Mouse (Mus musculus) midbrain, embryonic 14.5 days (tissue): Measurements from ENCODE around the gene Olfr38. TPM values are rescaled to one million over a fixed set of nuclear protein-coding genes. Genes with fewer than 3 reads are reported as not detected.

Source experiments
- ATAC-seq: fragments of 200-750 bp; cut with Nextera tagmentation; 2 replicates; pipeline ENCODE4 v1.8.0; 2017; ENCODE audit warnings: moderate number of reproducible peaks, moderate library complexity; ENCODE audit not compliant: low FRiP score, low TSS enrichment
- DNase-seq: peaks from one replicate; pipeline ENCODE4 v3.0.0-alpha.2; 2015
- H3K27ac ChIP-seq: fragments of 300-500 bp; sonication (generic); replicated peaks from 2 replicates; pipeline ENCODE4 v1.5.1; 2014; ENCODE audit warnings: mild to moderate bottlenecking, low read depth, low read length, moderate library complexity
- H3K27me3 ChIP-seq: fragments of 300-500 bp; sonication (generic); 2 replicates; pipeline ENCODE4 v1.6.1; 2014; ENCODE audit warnings: low read length, control low read depth, mixed read lengths; ENCODE audit not compliant: control insufficient read depth, insufficient read depth
- H3K36me3 ChIP-seq: fragments of 300-500 bp; sonication (generic); 2 replicates; pipeline ENCODE4 v1.6.1; 2014; ENCODE audit warnings: low read length, control low read depth; ENCODE audit not compliant: control insufficient read depth, insufficient read depth
- H3K4me1 ChIP-seq: fragments of 300-500 bp; sonication (generic); 2 replicates; pipeline ENCODE4 v1.6.1; 2014; ENCODE audit warnings: mild to moderate bottlenecking, antibody characterized with exemption, low read length, control low read depth; ENCODE audit not compliant: control insufficient read depth, insufficient read depth
- H3K4me2 ChIP-seq: fragments of 300-500 bp; sonication (generic); 2 replicates; pipeline ENCODE4 v1.6.1; 2014; ENCODE audit warnings: mild to moderate bottlenecking, low read length, moderate library complexity
- H3K4me3 ChIP-seq: fragments of 300-500 bp; sonication (generic); replicated peaks from 2 replicates; pipeline ENCODE4 v1.5.1; 2014; ENCODE audit warnings: low read depth, low read length
- H3K9ac ChIP-seq: fragments of 300-500 bp; sonication (generic); replicated peaks from 2 replicates; pipeline ENCODE4 v1.6.1; 2014; ENCODE audit warnings: mild to moderate bottlenecking, low read length, moderate library complexity
- H3K9me3 ChIP-seq: fragments of 300-500 bp; sonication (generic); 2 replicates; pipeline ENCODE4 v1.6.1; 2016; ENCODE audit warnings: low read length, control low read depth, mixed read lengths; ENCODE audit not compliant: control insufficient read depth
- WGBS: fragments of 180-500 bp; shearing (Covaris S2); extraction: QIAGEN DNeasy Blood & Tissue Kit; methylation state at CpG from one replicate; pipeline ENCODE4 v1.1.7; 2014; 5-methylcytosine and 5-hydroxymethylcytosine counted together
- polyA plus RNA-seq: library from polyadenylated mRNA; unstranded; fragments of >200 nt; fragmentation: Nextera tagmentation; extraction: Ambion mirVana; gene quantifications from 2 replicates; pipeline ENCODE4 v1.2.1, GENCODE M21; 2014

Gene Olfr38
- polyA plus RNA-seq, 1 experiment from 2014 or later: not detected

GRCm38 (mm10) chr6:42790247-42790948 is 34.2 kb downstream of the Olfr38 start:
- 45% methylated on average over 4 of the region's 4 CpGs for WGBS
- DNase-seq: peak; percentile 2
- H3K27ac ChIP-seq: peak overlapping the region; percentile 60

GRCm38 (mm10) chr6:42790949-42791556 is 34.8 kb downstream of the Olfr38 start:
- H3K4me3 ChIP-seq: no peak overlapping the region
- H3K27me3 ChIP-seq: no peaks in the 10 kb centered on the region
- DNase-seq (peak; percentile 64), ATAC-seq (peak; percentile 46; the same call in 1 of the 2 replicates)
- H3K36me3 ChIP-seq: no peaks in the 10 kb centered on the region
- H3K27ac ChIP-seq: peak overlapping the region; percentile 60; the same call in 1 of the 2 replicates
- H3K9me3 ChIP-seq: no peaks in the 10 kb centered on the region
- no peaks in the 10 kb centered on the region for H3K4me1 ChIP-seq
- no peak overlapping the region for H3K9ac ChIP-seq
- 59% methylated on average over 9 of the region's 9 CpGs for WGBS
- peak overlapping the region; percentile 6; the same call in 1 of the 2 replicates for H3K4me2 ChIP-seq

More at GRCm38 (mm10) chr6:42790247-42790948, 34.2 kb downstream of the Olfr38 start:
- Histone ChIP-seq H3K9ac (no peak overlapping the region), H3K4me3 (no peak overlapping the region), H3K4me1 (no peaks in the 10 kb centered on the region), H3K27me3 (no peaks in the 10 kb centered on the region), H3K9me3 (no peaks in the 10 kb centered on the region), H3K4me2 (no peak overlapping the region), H3K36me3 (no peaks in the 10 kb centered on the region)
- peak; percentile 51; the same call in 1 of the 2 replicates for ATAC-seq

GRCm38 (mm10) chr6:42794982-42795381 is 38.8 kb downstream of the Olfr38 start:
- ATAC-seq (no peak), DNase-seq (no peak)
- no peak overlapping the region for H3K9ac ChIP-seq
- H3K4me3 ChIP-seq: no peak overlapping the region
- H3K36me3 ChIP-seq: no peaks in the 10 kb centered on the region
- H3K4me1 ChIP-seq: no peaks in the 10 kb centered on the region
- WGBS: 88% methylated on average over 3 of the region's 3 CpGs
- H3K27me3 ChIP-seq: no peaks in the 10 kb centered on the region
- no peak overlapping the region for H3K27ac ChIP-seq
- H3K9me3 ChIP-seq: no peaks in the 10 kb centered on the region
- H3K4me2 ChIP-seq: no peak overlapping the region

GRCm38 (mm10) chr6:42811639-42812038 is 55.4 kb downstream of the Olfr38 start, which contains the start of gene Olfr450:
Gene Olfr450, plus strand, starts transcription at chr6:42811939.
- WGBS: 91% methylated on average over 1 of the region's 1 CpGs
- ATAC-seq: no peak

More at GRCm38 (mm10) chr6:42811639-42812038, 55.4 kb downstream of the Olfr38 start, which contains the start of gene Olfr450:
- Histone ChIP-seq H3K9ac (no peak within 1 kb of the TSS), H3K27me3 (no peaks in the 10 kb centered on the region), H3K9me3 (no peaks in the 10 kb centered on the region), H3K4me1 (no peaks in the 10 kb centered on the region), H3K27ac (no peak within 1 kb of the TSS), H3K36me3 (no peaks in the 10 kb centered on the region), H3K4me3 (no peak within 1 kb of the TSS), H3K4me2 (no peak within 1 kb of the TSS)
- DNase-seq: no peak

Other genes starting within 250 kb of the Olfr38 start
- gene Olfr455, start 208.8 kb upstream of the Olfr38 start, polyA plus RNA-seq: not detected in 2 replicates
- not detected in 2 replicates for gene Tcaf3, start 158.7 kb upstream of the Olfr38 start, polyA plus RNA-seq
- 0.46 and 0.93 TPM in 2 replicates for gene Tcaf2, start 111.2 kb upstream of the Olfr38 start, polyA plus RNA-seq
- gene Tcaf1, start 46.3 kb upstream of the Olfr38 start, polyA plus RNA-seq: 199 and 236 TPM in 2 replicates
- not detected in 2 replicates for gene Olfr453, start 17.0 kb upstream of the Olfr38 start, polyA plus RNA-seq
- gene Olfr452, start 28.7 kb downstream of the Olfr38 start, polyA plus RNA-seq: not detected in 2 replicates
- gene Olfr450, start 55.5 kb downstream of the Olfr38 start, polyA plus RNA-seq: not detected in 2 replicates
- not detected in 2 replicates for gene Olfr449, start 78.0 kb downstream of the Olfr38 start, polyA plus RNA-seq
- not detected in 2 replicates for gene Olfr448, start 134.0 kb downstream of the Olfr38 start, polyA plus RNA-seq
- not detected in 2 replicates for gene Olfr447, start 152.5 kb downstream of the Olfr38 start, polyA plus RNA-seq
- gene Olfr446, start 165.0 kb downstream of the Olfr38 start, polyA plus RNA-seq: not detected in 2 replicates
- not detected in 2 replicates for gene Olfr444, start 192.7 kb downstream of the Olfr38 start, polyA plus RNA-seq